Mouse (Mus musculus): ENCODE results near the gene Pde3b.
"Not testable (repeated sequence)": the region's sequence is repeated elsewhere in the genome, so short reads cannot be mapped to it uniquely, and the experiment has no call there.

The Pde3b gene

GRCm38 (mm10) chr7:114414421-114415335, at the start of gene Pde3b:
Pde3b (plus strand) TSS chr7:114415281.
- peak; percentile 17 to 49 for DNase-seq (ENCODE audit: low spot score in 2 of 2)

GRCm38 (mm10) chr7:114402130-114402529, 13.0 kb upstream of the Pde3b start:
- DNase-seq (ENCODE audit: low spot score in 2 of 2), result no peak

DNA sequence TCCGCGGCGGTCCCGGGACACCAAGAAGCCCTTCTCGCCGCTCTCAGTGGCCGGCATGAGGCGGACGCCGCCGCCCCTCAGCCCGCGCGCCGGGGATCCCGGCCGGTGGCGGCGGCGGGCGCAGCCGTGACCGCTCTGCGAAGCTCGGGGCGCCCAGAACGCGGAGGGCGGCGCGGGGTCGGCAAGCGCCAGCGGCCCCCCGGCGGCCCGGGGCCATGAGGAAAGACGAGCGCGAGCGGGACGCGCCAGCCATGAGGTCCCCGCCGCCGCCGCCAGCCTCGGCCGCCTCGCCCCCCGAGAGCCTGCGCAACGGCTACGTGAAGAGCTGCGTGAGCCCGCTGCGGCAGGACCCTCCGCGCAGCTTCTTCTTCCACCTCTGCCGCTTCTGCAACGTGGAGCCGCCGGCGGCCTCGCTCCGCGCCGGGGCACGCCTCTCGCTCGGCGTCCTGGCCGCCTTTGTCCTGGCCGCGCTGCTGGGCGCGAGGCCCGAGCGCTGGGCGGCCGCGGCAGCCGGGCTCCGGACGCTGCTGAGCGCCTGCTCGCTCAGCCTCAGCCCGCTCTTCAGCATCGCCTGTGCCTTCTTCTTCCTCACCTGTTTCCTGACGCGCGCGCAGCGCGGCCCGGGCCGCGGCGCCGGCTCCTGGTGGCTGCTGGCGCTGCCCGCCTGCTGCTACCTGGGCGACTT, 397 bp downstream of the Pde3b start:
- peak; percentile 23 to 24 for DNase-seq (ENCODE audit: low spot score in 2 of 2)

- DNase-seq (ENCODE audit: low spot score in 2 of 2), result peak in 1 of 2 experiments; percentile 16
Observed at GRCm38 (mm10) chr7:114416021-114416845, 1.2 kb downstream of the Pde3b start.

GRCm38 (mm10) chr7:114419331-114419730, 4.2 kb downstream of the Pde3b start:
- not testable (repeated sequence) for DNase-seq (ENCODE audit: low spot score in 2 of 2)

GRCm38 (mm10) chr7:114420918-114421317, 5.8 kb downstream of the Pde3b start:
- no peak for DNase-seq (ENCODE audit: low spot score in 2 of 2)

GRCm38 (mm10) chr7:114422224-114422623, 7.1 kb downstream of the Pde3b start:
- DNase-seq (ENCODE audit: low spot score in 2 of 2), result no peak

DNA sequence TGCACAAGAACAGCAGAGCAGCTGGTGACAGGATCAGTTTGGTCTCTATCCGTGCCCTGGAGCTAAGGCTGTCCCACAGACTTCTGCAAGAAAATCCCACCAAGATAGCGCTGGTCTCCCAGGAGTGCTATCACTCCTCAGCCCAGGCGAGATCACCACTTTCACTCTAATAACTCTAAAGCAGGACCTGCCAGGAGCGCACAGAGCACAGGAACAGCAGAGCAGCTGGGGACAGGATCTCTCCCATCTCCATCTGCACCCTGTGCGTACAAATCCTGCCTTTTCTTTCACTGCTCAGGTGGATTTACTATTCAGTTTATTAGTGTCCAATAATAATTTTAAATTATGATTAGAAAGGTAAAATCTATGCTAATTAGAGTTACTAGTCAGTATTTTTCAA, 14.7 kb downstream of the Pde3b start:
- no peak for DNase-seq (ENCODE audit: low spot score in 2 of 2)

DNA sequence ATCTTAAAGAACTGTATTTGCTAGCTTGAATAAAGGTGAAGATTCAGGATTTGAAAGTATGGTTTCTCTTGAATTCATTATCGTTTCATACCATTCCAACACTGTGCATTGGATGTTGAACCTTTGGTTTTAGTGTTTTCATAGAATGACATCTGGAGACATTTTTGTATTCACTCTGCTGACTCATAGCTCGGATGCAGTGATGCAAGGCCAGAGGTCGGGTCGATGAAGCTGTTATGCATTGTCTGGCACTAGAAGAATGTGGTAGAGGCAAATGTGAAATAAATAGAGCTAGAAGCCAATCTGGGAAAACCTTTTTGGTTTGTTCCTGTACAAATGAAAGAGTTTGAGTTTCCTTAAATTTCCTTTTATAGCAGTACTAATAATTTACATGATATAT, 16.9 kb downstream of the Pde3b start:
- no peak for DNase-seq (ENCODE audit: low spot score in 2 of 2)

GRCm38 (mm10) chr7:114439726-114440125, 24.6 kb downstream of the Pde3b start:
- no peak for DNase-seq (ENCODE audit: low spot score in 2 of 2)

GRCm38 (mm10) chr7:114440494-114440893, 25.4 kb downstream of the Pde3b start:
- no peak for DNase-seq (ENCODE audit: low spot score in 2 of 2)

DNA sequence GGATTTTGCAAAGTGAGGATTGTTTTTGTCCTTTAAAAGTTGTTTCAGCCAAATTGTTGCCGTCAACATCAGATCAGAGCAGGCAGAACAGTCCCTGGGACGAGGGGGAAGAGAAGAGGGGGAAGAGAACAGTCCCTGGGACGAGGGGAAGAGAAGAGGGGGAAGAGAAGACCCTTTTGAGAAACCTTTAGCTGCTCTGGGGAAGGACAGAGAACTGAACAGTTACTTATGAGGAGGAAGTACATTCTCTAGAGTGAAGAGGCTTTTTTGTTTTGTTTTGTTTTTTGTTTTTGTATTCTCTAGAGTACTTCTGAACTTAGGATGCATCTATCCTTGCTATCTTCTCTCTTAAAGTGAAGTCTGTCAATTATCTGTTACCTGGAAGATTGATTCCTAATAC, 37.8 kb downstream of the Pde3b start:
- no peak for DNase-seq (ENCODE audit: low spot score in 2 of 2)

DNA sequence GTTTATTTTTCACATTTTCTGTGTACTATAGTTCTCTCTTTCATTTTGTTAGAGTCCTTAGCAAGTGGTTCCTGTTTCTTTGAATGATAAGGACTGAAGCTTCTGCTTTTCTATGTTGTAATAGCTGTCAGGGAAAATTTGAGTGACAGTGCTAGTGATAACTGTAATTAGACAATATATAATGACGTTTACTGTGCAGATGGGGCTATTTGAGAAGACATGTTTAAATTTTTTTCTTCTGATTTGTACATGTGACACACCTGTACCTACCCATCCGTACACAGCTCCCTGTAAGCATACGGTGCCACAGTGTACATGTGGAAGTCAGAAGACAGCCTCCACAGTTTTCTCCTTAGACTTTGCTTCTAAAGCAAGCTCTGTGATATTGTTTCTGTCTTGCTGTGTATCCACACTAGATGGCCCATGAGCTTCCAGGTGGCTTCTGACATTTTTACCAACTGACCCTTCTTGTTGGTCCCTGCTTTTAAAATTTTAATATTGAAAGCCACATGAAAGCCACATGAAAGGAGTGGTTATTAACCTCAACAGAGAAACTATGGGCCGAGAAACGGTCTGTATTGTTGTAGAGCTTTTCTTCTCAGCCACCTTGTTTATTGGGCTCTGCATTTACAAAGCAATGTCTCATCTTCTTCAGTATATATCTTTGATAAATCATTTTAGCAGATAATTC, 38.4 kb downstream of the Pde3b start:
- DNase-seq (ENCODE audit: low spot score in 2 of 2), result no peak

DNA sequence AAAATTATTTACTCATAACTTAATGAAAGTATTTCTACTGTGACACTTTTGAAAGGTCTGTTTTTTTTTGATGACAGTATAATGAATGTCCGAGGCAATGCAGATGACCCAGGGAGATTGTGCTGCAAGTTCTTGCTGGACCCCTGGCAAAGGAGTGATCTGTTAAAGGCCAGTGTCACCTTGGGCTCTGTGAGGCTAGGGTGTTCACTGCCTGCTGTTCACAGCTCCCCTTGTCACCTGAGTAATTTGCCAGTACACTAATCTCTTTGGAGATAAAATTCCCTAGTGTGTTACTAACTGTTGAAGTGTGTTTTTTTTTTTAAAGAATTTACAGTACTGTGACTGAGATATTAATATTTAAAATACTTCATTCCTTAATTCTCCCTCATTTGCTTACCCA, 39.8 kb downstream of the Pde3b start:
- DNase-seq (ENCODE audit: low spot score in 2 of 2), result no peak

DNA sequence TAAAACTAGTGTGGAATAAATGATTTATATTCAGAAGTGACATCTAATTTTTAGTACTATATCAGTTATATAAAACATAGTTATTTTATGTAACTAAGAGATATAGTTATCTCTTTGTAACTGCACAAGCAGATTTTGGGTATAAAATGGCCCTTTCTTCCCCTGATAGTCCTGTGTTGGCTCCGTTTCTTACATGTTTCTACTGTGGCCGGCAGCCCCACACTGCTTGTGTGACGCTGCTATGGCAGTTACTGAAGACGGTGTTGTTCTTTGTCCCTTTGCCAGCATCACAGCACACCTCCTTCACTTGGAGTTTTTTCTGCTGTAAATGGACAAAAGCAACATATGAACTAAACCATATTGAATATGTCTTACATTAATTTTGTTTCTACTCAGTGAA, 41.8 kb downstream of the Pde3b start:
- no peak for DNase-seq (ENCODE audit: low spot score in 2 of 2)

GRCm38 (mm10) chr7:114459909-114460308, 44.8 kb downstream of the Pde3b start:
- no peak for DNase-seq (ENCODE audit: low spot score in 2 of 2)

DNA sequence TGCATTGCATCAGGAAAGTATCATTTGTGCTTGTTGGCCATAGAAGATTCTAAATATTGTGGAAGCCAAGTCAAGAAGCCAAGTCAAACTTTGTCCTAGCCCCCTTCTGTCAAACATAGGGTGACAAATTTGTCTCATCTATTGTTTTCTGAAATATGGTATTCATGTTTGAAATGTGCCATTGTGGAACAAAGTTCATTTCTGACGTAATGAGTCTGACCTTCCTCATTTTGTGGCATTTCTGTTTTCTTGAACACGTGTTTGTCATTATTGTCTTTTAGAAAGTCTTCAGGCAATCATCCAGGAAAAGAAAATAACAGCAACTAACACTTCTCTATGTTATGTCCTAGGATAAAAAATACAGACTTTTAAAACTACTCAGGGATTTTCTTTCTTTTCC, 46.6 kb downstream of the Pde3b start:
- no peak for DNase-seq (ENCODE audit: low spot score in 2 of 2)

- no peak for DNase-seq (ENCODE audit: low spot score in 2 of 2)
Observed at GRCm38 (mm10) chr7:114466358-114466757, 51.3 kb downstream of the Pde3b start.

GRCm38 (mm10) chr7:114472471-114472870, 57.4 kb downstream of the Pde3b start:
- DNase-seq (ENCODE audit: low spot score in 2 of 2), result no peak

DNA sequence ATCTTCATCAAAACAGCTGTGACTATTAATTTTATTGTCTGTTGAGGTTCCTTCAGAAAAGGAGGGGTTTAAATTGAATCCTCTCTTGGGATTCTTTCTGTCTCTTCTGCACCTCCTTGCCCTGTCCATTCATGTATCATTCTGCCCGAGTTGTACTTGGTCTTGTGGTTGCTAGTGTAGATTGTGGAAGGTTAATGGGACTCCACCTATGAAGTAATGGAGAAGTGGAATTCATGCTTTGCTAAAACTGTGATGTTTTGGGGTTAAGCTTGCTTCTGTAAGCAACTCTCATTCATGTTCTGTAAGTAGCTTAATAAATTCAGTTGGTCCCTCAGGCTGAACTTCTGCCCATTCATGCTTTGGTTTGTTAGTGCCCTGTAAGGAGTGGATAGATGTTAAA, 59.8 kb downstream of the Pde3b start:
- no peak for DNase-seq (ENCODE audit: low spot score in 2 of 2)

DNA sequence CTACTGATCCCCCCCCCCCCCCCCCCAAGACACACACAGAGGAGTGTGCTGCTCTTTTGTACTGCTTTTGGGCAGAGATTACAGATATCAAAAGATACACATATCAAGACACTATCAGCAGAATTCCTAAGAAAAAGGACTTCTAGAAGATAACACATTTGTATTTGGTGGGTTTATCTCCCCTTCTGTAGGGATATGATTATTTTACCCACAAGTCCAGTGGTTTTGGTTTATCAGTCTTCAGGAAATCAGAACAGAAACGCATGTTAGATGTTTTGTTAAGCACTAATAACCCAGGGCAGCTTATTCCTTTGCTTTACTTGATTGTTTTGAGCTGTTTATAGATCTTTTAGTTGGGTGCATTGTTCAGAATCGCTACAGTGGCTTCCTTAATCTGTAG, 62.8 kb downstream of the Pde3b start:
- no peak for DNase-seq (ENCODE audit: low spot score in 2 of 2)

DNA sequence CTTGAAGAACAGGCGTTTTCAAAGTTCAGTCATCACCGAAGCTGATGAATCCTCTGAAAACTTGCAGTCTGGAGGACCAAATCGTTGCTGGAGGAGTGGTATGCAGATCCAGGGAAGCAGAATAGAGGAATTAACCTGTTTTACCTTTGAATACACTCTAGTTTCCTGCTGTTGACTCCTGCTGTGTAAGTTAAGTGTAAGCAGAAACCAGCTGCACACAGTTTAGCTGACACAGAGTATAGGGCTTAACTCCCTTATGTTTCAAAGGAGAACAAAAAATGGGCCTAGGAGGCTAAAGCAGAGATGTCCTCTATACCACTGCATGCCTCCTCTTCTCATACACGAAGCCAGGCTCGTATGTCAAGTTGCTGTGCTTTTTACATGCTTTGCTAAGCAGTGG, 63.8 kb downstream of the Pde3b start:
- no peak for DNase-seq (ENCODE audit: low spot score in 2 of 2)
